Mouse (Mus musculus): ENCODE measurements around the gene Gm13119.
"Not testable (repeated sequence)": the region's sequence is repeated elsewhere in the genome, so short reads cannot be mapped to it uniquely, and the experiment has no call there.

Gm13119 gene

GRCm38 (mm10) chr4:144357642-144358041, at the start of gene Gm13119:
Gene Gm13119 (plus strand): TSS chr4:144357942.
- not testable (repeated sequence) for DNase-seq (ENCODE audit: low read depth, low spot score)

- DNase-seq (ENCODE audit: low read depth, low spot score), result not testable (repeated sequence)
Measured at GRCm38 (mm10) chr4:144312666-144313460, 44.9 kb upstream of the Gm13119 start.

GRCm38 (mm10) chr4:144329949-144330348, 27.8 kb upstream of the Gm13119 start, which contains the start of gene Gm13128:
Gene Gm13128 (plus strand): TSS chr4:144330249.
- DNase-seq (ENCODE audit: low read depth, low spot score), result not testable (repeated sequence)

- not testable (repeated sequence) for DNase-seq (ENCODE audit: low read depth, low spot score)
Measured at GRCm38 (mm10) chr4:144335856-144336255, 21.9 kb upstream of the Gm13119 start.

GRCm38 (mm10) chr4:144377911-144378310, 20.2 kb downstream of the Gm13119 start, which contains the start of gene Pramef20:
Gene Pramef20 (minus strand): TSS chr4:144377933.
- no peak for DNase-seq (ENCODE audit: low read depth, low spot score)

- DNase-seq (ENCODE audit: low read depth, low spot score), result no peak
Measured at GRCm38 (mm10) chr4:144396316-144396715, 38.6 kb downstream of the Gm13119 start.

GRCm38 (mm10) chr4:144402712-144403111, 45.0 kb downstream of the Gm13119 start:
- DNase-seq (ENCODE audit: low read depth, low spot score), result no peak

GRCm38 (mm10) chr4:144404456-144405086, 46.8 kb downstream of the Gm13119 start:
- peak; percentile 8 for DNase-seq (ENCODE audit: low read depth, low spot score)

- DNase-seq (ENCODE audit: low read depth, low spot score), result no peak
Measured at GRCm38 (mm10) chr4:144406261-144406660, 48.5 kb downstream of the Gm13119 start.

GRCm38 (mm10) chr4:144408290-144408689, 50.5 kb downstream of the Gm13119 start, which contains the start of gene Pramef12:
Gene Pramef12 (minus strand): TSS chr4:144408464.
- no peak for DNase-seq (ENCODE audit: low read depth, low spot score)

Measured in CD4-positive helper T cell, adult 2 months (primary cell).